Mouse (Mus musculus): ENCODE data around the gene Tuba1b. TPM values are rescaled to one million over a fixed set of nuclear protein-coding genes. Genes with fewer than 3 reads are reported as not detected.
"Not testable (repeated sequence)": the region's sequence is repeated elsewhere in the genome, so short reads cannot be mapped to it uniquely, and the experiment has no call there.

The Tuba1b gene
- polyA plus RNA-seq, 1 experiment: 981 TPM

DNA sequence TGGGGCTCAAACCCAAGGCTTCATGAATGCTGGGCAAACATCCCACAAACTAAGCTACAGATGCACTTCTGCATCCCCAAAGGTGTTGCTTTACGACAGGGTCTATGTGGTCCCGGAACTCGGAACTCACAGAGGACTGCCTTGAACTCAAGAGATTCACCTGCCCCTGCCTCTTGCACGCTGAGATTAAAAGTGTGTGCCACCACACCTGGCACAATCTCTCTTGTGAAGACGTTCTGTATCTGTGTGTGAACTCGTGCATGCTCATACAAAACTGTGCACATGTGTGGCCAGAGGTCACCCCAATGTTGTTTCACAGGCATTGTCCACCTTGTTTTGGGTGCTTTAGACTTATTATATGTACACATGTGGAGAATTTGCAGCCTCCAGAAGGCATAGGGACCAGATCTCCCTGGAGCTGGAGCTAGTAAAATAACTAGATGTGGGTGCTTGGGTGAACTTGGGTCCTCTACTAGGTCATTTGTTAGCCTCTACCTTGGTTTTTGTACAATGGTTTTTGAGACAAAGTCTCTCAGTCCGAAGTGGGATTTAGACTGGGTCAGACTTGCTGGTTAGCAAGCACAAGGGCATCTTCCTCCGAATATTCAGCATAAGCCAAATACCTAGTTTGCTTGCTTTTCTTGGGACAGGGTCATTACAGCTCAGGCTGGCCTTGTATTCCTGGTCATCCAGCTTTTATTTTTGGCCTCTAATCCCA, 4.2 kb downstream of the Tuba1b start:
- DNase-seq (ENCODE audit: low read depth, low spot score): no peak
- WGBS: 39% methylated on average over 8 of the region's 8 CpGs

DNA sequence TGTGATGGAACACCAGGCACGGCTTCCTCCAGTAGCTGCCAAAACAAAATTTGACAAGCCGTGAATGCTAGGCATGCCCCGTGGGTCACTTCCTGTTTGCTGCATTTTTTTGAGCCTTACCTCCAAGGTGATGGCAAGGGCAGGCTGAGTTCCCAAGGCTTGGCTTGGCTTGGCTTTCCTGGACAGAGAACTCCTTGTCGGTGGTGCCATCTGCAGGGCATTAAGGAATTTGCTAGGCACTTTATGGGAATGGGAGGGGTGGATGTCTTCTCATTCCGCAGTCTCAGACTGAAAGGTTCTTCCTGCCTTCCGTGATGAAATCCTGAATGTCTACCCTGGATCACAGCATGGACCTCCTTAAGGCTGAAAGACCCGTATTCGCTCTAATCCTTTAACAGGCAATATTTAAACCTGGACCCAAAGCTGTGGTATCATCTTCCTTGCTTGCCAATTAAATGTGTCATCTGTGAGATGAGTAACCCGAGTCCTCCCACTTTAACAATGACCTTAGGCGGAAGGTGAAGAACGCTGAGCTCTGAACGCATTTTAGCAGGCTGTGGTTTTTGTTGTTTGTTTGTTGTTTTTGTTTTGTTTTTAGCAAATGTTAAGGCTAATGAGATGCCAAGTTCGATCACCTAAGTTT, 5.6 kb downstream of the Tuba1b start:
- whole genome bisulfite sequencing: 11% methylated on average over 13 of the region's 13 CpGs
- DNase-seq (ENCODE audit: low read depth, low spot score): peak; percentile 81

DNA sequence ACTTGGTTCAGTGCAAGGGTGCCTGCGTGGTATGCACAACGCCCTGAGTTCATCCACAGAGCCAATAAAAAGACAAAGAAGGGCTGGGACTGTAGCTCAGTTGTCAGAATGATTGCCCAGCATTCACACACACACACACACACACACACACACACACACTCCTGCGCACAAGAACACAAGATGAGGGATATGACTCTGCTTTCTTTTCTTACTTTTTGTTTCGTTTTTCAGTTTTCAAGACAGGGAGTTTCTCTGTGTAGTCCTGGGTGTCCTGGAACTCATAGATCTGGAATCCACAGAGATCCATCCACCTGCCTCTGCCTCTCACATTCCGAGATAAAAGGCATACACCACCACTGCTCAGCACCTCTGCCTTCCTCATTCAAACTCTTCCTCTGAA, 6.8 kb downstream of the Tuba1b start:
- DNase-seq (ENCODE audit: low read depth, low spot score): no peak
- 44% methylated on average over 5 of the region's 5 CpGs for WGBS

DNA sequence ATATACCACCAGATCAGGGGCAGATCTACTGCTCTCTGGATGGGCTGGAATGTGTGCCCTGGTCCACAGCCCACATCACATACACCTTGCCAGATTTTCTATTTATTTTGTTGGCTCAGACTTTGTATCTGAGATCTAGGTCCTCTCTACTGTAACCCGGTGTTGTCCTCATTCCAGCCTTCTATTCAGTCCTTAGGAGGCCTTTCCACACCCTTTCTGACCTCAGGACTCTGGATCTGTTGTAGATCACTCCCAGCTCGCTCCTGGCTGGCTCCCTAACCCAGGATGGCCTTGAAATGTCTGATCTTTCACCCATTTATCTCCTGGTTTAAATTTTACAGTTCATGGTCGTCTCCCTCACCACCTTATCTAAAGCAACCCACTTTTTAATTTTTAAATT, 9.7 kb downstream of the Tuba1b start:
- no peak for DNase-seq (ENCODE audit: low read depth, low spot score)
- 49% methylated on average over 3 of the region's 3 CpGs for WGBS

DNA sequence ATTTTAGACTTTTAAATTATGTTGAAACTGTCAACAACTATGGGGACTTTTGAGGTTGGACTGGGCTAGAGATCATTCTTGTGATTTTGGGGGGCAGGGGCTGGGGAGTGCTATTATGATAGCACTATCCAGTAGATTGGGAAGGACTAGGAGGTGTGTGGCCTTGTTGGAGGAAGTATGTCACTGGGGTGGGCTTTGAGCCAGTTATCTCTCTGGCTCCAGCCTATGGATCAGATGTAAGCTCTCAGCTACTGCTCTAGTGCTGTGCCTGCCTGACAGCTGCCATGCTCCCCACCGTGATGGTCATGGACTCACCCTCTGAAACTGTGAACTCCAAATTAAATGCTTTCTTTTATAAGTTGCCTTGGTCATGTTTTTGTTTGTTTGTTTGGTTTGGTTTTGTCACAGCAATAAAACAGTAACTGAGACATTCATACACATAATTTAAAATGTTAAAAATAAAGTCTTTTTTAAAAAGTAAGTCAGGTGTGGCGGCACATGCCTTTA, 11.3 kb downstream of the Tuba1b start:
- 72% methylated on average over 2 of the region's 2 CpGs for WGBS

DNA sequence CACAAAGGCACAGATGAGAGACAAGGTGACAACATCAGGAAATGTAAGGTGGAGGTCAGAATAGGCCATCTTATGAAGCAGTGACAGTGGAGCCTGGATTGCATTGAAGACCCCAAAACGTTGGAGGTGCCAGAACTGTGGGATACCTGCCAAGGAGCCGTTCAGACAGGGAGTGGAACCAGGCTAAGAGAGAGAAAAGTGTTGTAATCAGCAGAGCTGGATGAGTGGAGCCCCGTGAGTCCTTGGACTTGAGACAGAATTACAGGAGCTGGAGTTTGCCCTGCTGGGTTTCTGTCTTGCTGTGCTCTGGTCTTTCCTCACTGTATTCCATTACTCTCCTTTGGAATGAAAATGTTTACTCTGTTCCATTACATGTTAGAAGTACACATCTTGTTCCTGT, 11.8 kb downstream of the Tuba1b start:
- 20% methylated on average over 3 of the region's 3 CpGs for WGBS
- DNase-seq (ENCODE audit: low read depth, low spot score): no peak

More for the DNA sequence above, 11.3 kb downstream of the Tuba1b start:
- DNase-seq (ENCODE audit: low read depth, low spot score): no peak

DNA sequence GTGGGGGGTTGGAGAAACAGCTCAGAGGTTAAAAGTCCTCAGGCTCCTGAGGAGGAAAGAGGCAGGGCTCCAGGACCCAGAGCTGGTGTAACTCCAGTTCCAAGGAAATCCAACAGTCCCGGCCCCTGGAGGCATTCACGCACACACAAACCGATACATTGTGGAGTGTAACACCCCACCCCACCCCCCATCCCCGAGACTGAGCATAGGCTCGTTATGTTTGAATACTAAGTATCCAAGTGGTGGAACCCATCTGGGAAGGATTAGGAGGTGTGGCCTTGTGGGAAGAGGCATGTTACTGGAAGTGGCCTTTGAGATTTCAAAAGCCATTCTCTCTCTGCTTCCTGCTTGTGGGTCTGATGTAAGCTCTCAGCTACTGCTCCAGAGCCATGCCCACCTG, 12.9 kb downstream of the Tuba1b start:
- WGBS: 90% methylated on average over 5 of the region's 5 CpGs
- no peak for DNase-seq (ENCODE audit: low read depth, low spot score)

DNA sequence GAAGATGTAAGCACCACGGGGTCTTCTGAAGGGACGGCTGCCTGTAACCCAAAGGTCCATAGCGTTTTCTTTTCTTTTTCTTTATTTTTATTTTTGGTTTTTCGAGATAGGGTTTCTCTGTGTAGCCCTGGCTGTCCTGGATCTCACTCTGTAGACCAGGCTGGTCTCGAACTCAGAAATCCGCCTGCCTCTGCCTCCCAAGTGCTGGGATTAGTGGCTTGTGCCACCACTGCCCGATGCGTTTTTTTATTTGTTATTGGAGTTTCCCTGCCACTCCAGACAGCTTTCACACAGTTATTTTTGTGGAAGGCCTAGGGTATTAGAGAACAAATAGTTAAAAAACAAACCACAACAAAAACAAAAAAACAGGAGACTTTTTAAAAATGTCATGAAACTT, 15.9 kb downstream of the Tuba1b start:
- not testable (repeated sequence) for DNase-seq (ENCODE audit: low read depth, low spot score)
- WGBS: 7% methylated on average over 8 of the region's 8 CpGs

DNA sequence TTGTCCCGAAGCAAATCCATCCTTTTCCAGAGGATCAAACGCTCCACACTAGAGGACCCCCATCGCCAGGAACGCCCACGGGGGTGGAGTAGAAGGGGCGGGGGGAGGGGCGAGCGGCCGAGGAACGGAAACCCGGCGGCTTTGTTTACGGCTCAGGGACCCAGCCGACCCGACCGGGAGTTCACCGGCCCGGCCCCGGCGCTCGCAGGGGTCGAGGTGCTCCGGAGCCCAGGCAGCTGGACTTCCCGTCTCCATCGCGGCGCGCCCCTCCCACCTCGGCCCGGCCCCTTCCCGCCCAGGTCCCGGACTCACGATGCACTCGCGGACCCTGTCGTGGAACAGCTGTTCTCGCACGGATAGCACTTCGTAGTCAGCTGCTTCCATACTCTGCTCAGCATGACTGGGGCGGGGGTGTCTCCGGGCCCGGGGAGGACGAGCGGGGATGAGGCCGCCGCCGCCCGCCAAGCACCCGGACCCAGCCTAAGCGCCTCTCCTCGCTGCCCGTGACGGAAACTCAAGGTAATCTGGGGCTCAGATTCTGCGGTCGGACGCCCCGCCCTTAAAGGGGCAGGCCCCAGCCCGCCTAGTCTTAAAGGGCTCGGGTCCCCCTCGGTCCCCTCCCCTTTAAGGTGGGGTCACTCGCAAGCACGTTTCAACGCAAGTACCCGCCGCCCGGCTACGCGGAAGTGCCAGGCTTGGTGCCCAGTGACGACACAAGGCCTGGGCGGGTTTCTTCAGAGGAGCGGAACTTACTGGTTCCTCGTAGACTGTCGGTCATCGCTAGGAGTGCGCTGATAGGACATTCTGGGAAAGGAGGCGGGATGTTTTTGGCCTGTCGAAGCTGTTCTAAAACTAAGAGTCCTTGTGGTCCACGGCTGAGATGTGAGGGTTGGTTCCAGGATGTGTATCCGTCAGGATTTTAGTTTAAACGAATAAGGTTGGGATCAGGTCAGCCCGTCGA, 16.5 kb downstream of the Tuba1b start, which contains the start of gene Lmbr1l:
Lmbr1l (minus strand) TSS at position 694 of the 961 bp plus-strand sequence.
- peak; percentile 97 for DNase-seq (ENCODE audit: low read depth, low spot score)
- under 1% methylated on average over 82 of the region's 82 CpGs for WGBS

DNA sequence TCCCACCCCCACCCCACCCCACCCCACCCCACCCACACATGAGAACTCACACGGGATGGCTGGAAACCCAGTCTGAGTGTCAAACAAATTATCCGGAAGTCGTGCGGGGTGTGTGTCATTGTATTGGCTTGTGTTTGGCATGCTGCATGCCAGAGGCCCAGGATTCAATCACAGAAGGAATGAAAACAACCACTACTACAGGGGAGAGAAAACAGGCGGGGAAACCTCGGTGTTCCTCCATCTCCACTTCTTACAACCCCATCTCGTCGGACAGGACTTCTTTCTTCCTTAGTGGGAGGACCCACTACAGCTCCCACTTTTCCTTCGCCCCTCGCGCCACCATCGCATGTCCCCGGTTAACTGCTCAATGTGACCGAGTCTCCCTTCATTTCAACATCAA, 17.3 kb downstream of the Tuba1b start:
- no peak for DNase-seq (ENCODE audit: low read depth, low spot score)
- WGBS: 2% methylated on average over 14 of the region's 14 CpGs

DNA sequence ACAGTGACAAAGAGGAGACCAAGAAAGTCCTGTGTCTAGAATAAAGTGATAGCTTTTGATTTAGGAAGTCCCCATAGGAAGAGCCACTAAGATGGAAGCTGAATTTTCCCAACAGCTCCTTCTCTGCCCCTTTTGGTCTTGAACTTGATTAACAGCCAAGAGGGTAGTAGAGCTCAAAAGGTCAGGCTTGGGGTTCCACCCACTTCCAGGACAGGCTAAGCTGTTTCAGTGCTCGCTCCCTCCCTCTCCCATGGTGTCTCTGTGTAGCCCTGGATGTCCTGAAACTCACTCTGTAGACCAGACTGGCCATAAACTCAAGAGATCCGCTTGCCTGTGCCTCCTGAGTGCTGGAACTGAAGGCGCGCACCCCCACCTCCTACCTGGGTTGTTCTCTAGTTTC, 18.3 kb downstream of the Tuba1b start:
- 91% methylated on average over 4 of the region's 4 CpGs for WGBS
- DNase-seq (ENCODE audit: low read depth, low spot score): no peak

DNA sequence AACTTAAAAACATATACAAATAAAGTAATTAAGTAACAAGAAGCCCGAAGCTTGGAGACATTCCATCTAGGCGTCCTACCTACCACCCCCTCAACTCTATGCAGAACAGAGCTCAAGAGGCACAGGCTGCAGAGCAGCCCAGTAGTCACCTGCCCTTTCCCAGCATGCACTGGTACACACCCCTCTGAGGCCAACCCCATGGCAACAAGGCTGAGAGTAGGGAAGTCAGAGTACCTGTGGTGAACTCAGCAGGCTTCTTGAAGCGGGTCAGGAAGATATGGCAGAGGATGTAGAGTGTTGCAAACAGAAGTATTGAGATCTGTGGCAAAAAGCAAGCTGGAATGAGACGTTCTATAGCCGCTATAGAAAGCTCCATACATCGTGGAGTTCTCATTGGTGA, 19.5 kb downstream of the Tuba1b start:
- no peak for DNase-seq (ENCODE audit: low read depth, low spot score)
- 93% methylated on average over 6 of the region's 6 CpGs for WGBS

DNA sequence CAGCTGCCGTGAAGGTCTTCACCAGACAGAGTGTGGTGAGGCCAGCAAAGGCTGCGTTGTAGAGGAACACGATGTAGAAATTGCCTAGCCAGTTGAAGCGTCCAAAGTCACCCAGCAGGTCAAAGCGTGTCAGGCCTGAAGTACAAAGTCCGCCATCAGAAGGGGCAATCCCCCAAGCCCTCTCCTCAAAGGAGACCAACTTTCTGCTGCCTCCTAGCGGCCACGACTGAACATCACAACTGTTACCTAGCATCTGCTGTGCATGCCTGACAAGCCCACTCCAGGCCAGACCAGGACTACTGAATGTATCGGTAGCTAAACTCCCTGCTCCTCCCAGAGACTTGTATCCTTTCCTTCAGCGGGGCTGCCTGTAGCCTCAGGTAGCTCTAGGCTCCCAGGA, 29.7 kb downstream of the Tuba1b start:
- DNase-seq (ENCODE audit: low read depth, low spot score): no peak
- 51% methylated on average over 10 of the region's 10 CpGs for WGBS

DNA sequence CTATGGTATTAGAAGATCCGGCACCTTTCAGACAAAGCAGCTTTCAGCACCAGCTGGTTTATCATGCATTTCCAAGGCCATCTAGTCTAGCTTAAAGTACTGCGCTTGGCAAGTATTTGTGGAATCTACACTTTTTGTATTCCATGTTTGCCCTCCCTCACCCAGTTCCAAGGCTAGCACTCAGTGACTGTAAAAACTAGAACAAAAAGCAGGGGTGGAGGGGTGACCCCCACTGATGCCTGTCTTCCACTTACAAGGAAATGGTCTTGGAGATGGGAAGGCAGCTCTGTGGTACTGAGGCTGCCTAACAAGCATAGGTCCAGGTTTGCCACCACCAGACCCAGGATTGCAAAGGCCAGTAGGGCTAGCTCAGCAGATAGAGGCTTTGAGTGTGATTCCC, 31.8 kb downstream of the Tuba1b start:
- no peak for DNase-seq (ENCODE audit: low read depth, low spot score)
- WGBS: 88% methylated on average over 2 of the region's 2 CpGs

DNA sequence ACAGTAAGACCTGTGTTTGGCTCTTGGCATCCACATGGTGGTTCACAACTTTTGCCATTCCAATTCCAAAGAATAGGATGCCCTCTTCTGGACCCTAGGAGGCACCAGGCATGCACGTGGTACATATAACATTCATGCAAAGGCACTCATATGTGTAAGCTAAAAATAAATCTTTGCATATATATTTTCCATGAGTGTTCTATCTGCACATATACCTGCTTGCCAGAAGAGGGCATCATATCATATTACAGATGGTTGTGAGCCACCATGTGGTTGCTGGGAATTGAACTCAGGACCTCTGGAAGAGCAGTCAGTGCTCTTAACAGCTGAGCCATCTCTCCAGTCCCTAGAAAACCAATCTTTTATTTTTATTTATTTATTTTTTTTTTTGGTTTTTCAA, 32.8 kb downstream of the Tuba1b start:
- no peak for DNase-seq (ENCODE audit: low read depth, low spot score)
- WGBS: 45% methylated on average over 1 of the region's 1 CpGs

DNA sequence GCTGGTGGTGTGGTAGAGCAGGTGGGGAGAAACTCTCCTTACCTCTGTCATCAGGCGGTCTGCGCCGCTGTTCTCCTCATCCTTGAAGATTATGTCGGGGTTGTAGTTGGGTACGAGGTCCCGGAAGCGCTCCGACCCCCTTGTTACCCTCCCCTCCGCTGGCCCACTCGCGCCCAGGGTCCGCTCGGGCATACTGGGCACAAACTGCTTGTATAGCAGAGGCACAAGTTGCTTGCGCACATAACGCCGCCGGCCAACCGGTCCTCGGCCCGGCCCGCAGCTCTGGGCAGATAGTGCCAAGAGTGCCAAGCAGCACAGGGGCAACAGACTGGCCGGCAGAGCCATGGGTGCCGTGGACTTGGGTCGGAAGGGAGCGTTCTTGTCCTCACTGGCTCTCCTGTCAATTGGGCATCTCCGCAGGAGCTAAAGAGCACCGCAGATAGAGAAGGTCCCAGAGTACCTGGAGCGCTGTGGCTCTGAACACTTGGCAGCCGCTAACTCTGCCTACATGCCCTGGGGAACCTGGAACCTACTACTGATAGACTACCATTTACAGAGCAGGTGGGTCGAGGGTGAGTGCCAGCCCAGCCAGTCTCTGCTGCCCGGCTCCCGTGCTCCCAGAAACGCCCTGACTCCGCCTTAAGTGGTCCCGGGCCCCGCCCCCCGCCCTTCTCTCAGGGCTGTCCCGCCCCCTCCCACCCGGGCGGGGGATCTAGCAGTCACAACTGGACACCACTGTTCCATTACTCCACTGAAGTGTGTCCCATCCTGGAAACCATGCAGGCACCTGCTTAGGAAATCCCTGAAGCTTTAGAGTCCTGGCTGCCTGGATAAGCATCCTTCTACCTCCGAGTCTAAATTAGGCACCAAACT, 36.2 kb downstream of the Tuba1b start, which contains the start of gene Dhh:
Dhh (minus strand) TSS at position 613 of the 873 bp plus-strand sequence.
- DNase-seq (ENCODE audit: low read depth, low spot score): no peak
- 3% methylated on average over 41 of the region's 41 CpGs for WGBS

DNA sequence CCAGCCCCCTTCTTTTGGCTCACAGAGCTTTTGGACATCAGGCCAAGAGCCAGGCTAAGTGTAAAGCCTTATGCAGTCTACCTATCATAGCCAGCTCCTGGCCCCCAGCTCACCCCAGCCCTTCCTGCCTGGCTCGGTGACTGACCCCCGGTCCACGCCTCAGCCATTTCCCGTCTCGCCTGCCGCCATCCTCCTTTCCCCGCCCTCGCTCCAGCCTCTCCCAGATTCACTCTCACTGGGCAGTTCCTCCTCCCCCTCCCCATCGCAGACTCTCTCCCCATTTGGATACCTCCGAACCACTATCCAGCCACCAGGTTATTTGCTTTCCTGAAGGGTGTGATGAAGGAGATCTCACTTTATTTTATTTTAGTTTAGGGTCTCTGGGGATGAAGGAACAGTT, 36.9 kb downstream of the Tuba1b start:
- DNase-seq (ENCODE audit: low read depth, low spot score): no peak
- WGBS: 7% methylated on average over 10 of the region's 10 CpGs

DNA sequence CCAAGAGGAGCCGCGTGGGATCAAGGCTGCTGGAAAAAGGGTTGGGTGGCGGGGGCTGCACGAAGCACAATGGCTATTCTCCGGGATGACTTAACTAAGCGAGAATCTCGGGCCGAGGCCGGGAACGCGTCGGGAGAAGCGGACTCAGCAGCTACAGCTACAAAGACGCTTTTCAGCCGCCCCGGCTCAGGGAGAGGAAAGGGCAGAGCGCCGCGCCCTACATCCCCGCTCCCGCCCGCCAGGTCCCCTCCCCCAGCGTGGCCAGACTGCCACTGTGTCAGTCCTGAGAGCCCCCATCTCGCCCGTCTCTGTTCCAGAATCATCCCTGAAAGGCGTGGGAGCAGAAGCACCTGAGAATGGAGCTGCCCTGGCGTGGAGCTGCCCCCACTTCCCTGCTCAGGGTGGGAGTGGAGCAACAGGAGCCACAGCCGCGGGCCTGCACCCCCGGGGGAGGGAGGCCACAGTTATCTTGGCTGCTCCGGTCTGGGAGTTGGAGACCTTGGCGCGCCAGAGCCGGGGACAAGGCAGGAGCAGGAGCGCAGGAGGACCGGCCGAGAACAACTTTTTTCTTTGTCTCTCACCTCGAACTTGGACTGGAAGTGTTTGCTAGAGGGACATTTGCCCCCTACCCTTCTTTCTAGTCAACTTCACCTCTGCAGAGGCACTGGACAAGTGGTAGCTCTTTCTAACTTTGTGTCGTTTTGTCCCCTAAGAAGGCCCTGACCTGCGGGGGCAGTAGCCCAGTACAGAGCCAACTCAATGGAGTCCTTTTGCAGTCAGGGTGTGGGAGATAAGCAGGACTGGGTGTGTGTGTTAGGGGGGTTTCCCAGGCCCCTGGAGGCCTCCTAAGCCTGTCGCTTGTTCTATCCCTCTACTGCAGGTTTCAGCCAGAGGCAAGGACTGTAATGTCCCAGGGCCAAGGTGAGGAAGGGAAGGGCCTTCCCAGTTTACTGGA, 38.5 kb downstream of the Tuba1b start:
- DNase-seq (ENCODE audit: low read depth, low spot score): no peak
- WGBS: 12% methylated on average over 41 of the region's 41 CpGs

Measured in large intestine, adult 2 months (tissue).